Mouse (Mus musculus): ENCODE data around the gene Calu. TPM values are rescaled to one million over a fixed set of nuclear protein-coding genes. Genes with fewer than 3 reads are reported as not detected.

Calu gene
- polyA plus RNA-seq, 1 experiment from 2014 or later, result 158 TPM

Small RNA genes lying within 50 kb of the gene (microRNA-seq; reads per million reads assigned to microRNA genes)
- gene Gm26220 (not detected), gene Gm44354 (not detected)

Other genes starting within 250 kb of the Calu start
- 38.2 and 41.1 TPM in 2 replicates for gene Rbm28, start 183.1 kb upstream of the Calu start, polyA plus RNA-seq (2015; fragmentation: Nextera tagmentation; extraction: Ambion mirVana)
- 12.6 and 13.9 TPM in 2 replicates for gene Prrt4, start 168.5 kb upstream of the Calu start, polyA plus RNA-seq (2015; fragmentation: Nextera tagmentation; extraction: Ambion mirVana)
- gene Impdh1, start 131.7 kb upstream of the Calu start, polyA plus RNA-seq (2015; fragmentation: Nextera tagmentation; extraction: Ambion mirVana), result 84.1 and 84.2 TPM in 2 replicates
- gene Hilpda, start 75.6 kb upstream of the Calu start, polyA plus RNA-seq (2015; fragmentation: Nextera tagmentation; extraction: Ambion mirVana), result 28.4 and 29.0 TPM in 2 replicates
- 0.26 and 0.46 TPM in 2 replicates for gene Fam71f2, start 68.5 kb upstream of the Calu start, polyA plus RNA-seq (2015; fragmentation: Nextera tagmentation; extraction: Ambion mirVana)
- gene Fam71f1, start 28.9 kb upstream of the Calu start, polyA plus RNA-seq (2015; fragmentation: Nextera tagmentation; extraction: Ambion mirVana), result 0.20 TPM in 1 of 2 replicates, not detected in the other
- gene Opn1sw, start 40.4 kb downstream of the Calu start, polyA plus RNA-seq (2015; fragmentation: Nextera tagmentation; extraction: Ambion mirVana), result 0.22 and 0.61 TPM in 2 replicates
- gene Ccdc136, start 48.2 kb downstream of the Calu start, polyA plus RNA-seq (2015; fragmentation: Nextera tagmentation; extraction: Ambion mirVana), result 49.2 and 53.6 TPM in 2 replicates
- 5.2 and 5.3 TPM in 2 replicates for gene Flnc, start 85.2 kb downstream of the Calu start, polyA plus RNA-seq (2015; fragmentation: Nextera tagmentation; extraction: Ambion mirVana)
- 347 and 386 TPM in 2 replicates for gene Atp6v1f, start 119.6 kb downstream of the Calu start, polyA plus RNA-seq (2015; fragmentation: Nextera tagmentation; extraction: Ambion mirVana)
- gene Atp6v1fnb, start 123.4 kb downstream of the Calu start, polyA plus RNA-seq (2015; fragmentation: Nextera tagmentation; extraction: Ambion mirVana), result 0.40 and 0.68 TPM in 2 replicates
- 19.0 and 21.5 TPM in 2 replicates for gene Kcp, start 159.9 kb downstream of the Calu start, polyA plus RNA-seq (2015; fragmentation: Nextera tagmentation; extraction: Ambion mirVana)
- 2.7 and 4.9 TPM in 2 replicates for gene Irf5, start 178.6 kb downstream of the Calu start, polyA plus RNA-seq (2015; fragmentation: Nextera tagmentation; extraction: Ambion mirVana)